Mouse (Mus musculus): ENCODE data around the gene Amer3. TPM values are rescaled to one million over a fixed set of nuclear protein-coding genes. Genes with fewer than 3 reads are reported as not detected.

Gene Amer3
- 16.6 and 20.0 TPM in 2 replicates for polyA plus RNA-seq (2015; fragmentation: Nextera tagmentation; extraction: Ambion mirVana)

DNA sequence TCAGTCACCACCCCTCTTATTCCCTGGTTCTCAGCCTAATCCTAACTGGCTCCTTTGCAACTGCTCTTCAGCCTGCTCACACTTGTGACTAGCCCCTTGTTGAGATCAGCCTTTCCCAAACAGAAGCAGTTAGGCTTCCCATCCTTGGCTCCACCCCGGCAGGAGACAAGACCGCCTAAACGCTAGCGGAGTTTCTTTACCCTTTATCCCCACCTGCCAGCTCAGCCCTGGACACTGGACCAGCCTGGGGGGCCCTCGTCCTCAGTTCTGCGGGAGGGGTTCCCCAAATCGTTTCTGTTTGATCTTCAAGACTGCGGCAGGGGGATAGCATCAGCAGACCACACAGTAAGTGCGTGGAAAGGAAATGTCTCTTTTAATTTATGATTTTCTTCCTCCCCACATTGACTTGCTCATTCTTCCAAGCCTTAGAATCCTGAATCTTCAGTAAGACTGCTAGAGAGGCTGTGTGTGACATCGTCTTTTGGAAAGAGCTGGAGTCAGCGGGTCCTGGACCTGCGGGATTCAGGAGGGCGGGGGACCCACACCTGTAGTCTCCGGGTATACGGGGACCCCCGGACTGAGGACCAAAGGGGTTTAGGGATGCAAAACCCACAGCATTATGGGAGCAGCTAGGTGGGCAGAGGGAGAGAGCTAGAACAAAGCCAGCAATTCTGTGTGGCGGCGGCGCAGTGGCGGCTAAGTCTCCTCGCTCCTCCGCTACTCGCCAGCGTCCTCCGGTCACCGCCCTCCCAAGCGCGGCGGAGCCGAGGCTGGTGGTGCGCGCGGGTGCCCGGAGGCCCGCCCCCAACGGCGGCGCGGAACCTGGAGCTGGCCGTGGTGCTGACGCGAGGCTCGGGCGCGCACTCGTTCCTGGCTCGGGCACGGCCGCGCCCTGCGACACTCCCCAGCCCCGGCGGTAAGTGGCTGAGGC, at the start of gene Amer3:
TSS of gene Amer3 (plus strand) at position 807 of the 931 bp plus-strand sequence.

DNA sequence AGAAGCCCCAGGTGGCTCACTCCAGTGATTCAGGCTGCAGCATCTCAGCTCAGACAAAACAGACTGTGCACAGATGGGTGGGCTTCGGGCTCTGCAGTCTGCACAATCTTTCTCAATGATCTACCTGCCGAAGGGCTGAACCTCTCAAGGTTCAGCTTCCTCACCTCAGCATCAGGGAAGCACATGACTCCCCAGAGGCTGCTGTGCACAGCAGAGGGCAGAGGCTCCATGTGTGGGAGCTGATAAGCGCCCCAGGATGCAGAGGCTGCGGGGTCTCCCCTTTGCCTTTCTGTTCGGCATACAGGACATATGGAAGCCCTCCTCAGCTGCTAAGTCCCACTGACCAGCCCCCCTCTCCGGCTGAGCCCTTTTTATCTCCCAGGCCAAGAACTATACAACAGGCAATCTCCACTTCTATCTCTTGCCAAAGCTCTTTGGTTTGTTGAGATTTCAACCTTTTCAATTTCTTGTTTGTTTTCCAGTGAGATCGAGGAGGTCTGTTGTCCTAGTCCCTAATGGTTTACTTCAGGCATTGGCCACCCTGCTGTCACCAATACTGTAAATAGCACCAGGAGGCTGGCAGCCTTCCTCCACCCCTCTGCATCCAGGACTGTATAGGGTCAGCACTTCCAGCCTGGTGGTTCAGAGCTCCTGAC, 44.3 kb upstream of the Amer3 start, which contains the start of gene Cfc1:
TSS of gene Cfc1 (plus strand) at position 606 of the 656 bp plus-strand sequence.

GRCm38 (mm10) chr1:34560843-34561242, 18.6 kb upstream of the Amer3 start, which contains the start of gene Prss40:
Gene Prss40, minus strand, starts transcription at chr1:34560943.

Other genes with a start within 250 kb of the Amer3 start
- gene Ccdc115, start 140.0 kb upstream of the Amer3 start, polyA plus RNA-seq (2015; fragmentation: Nextera tagmentation; extraction: Ambion mirVana), result 45.4 and 46.7 TPM in 2 replicates
- gene Imp4, start 139.8 kb upstream of the Amer3 start, polyA plus RNA-seq (2015; fragmentation: Nextera tagmentation; extraction: Ambion mirVana), result 33.2 and 42.0 TPM in 2 replicates
- gene Ptpn18, start 119.9 kb upstream of the Amer3 start, polyA plus RNA-seq (2015; fragmentation: Nextera tagmentation; extraction: Ambion mirVana), result 10.0 and 11.2 TPM in 2 replicates
- gene Prss39, start 81.2 kb upstream of the Amer3 start, polyA plus RNA-seq (2015; fragmentation: Nextera tagmentation; extraction: Ambion mirVana), result not detected in 2 replicates
- gene Cfc1, start 44.0 kb upstream of the Amer3 start, polyA plus RNA-seq (2015; fragmentation: Nextera tagmentation; extraction: Ambion mirVana), result 0.62 and 0.75 TPM in 2 replicates
- gene Prss40, start 18.7 kb upstream of the Amer3 start, polyA plus RNA-seq (2015; fragmentation: Nextera tagmentation; extraction: Ambion mirVana), result not detected in 2 replicates

Measured in neural tube, postnatal 0 days (tissue).